Comparison of ENCODE assay signal across 8 mouse cellular contexts in the genomic region with DNA sequence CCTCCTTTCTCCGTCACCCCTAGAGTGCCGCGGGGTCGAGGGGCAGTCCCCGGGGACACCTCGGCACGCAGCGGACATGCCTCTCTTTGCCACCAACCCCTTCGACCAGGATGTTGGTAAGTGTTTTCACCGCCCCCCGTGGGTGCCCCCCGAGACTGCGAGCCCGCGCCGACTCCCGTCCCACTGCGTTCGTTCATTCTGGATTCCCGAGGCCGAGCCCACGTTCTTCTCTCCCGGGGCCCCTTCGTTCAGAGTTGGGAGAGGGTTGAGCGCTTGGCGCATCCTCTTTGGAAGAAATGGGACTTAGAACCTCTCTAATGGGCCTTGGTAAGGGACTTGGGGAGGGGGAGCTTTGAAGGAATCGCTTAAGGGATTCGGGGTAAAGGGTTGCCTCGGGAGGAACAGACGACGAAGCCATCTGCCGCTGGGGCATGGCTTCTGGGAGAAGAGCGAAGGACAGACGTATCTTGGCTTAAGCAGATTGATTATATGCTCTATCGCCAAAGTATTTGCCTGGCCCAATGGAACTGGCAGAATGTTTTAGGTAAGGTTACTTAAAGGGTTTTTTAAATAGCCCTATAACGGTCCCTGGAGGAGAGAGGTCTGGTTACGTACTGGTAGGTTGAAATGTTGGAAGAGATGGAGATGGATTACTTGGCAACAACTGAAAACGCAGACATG. TPM values are rescaled to one million over a fixed set of nuclear protein-coding genes. Genes with fewer than 3 reads are reported as not detected.
A peak's percentile ranks its signal among the peaks of the same experiment; 100 is the strongest.
DNase-seq lines count a peak whose midpoint lies in the region; ATAC-seq and TF ChIP-seq lines count a peak whose summit lies in the region.

No protein-coding gene starts in this region.

- H3K9ac ChIP-seq in hindbrain, embryonic 16.5 days (ENCODE audit: low read depth, low read length): peak overlapping the region; percentile 95

- intact Hi-C loops in left cerebral cortex, adult 2 months (cut with DNase I): loop anchor here (10.0 kb wide), 1 partner anchor 980 kb away; a partner anchor contains a TSS

- peak overlapping the region; percentile 71 for H3K4me2 ChIP-seq in hindbrain, embryonic 16.5 days (ENCODE audit: low read length)

- H3K9me3 ChIP-seq in hindbrain, embryonic 16.5 days (ENCODE audit: control insufficient read depth, low read length): no peaks in the 10 kb centered on the region
- no peaks in the 10 kb centered on the region for H3K9me3 ChIP-seq in midbrain, embryonic 10.5 days (replicated peaks)

- H3K4me3 ChIP-seq in left cerebral cortex, adult 2 months: peak overlapping the region; percentile 71
- H3K4me3 ChIP-seq in hindbrain, embryonic 16.5 days (ENCODE audit: low read length): peak overlapping the region; percentile 93
- peak overlapping the region; percentile 86 for H3K4me3 ChIP-seq in midbrain, embryonic 10.5 days

- DNase-seq in left cerebral cortex, adult 2 months (ENCODE audit: extremely low spot score in 1 of 2, low spot score in 2 of 2): peak in 1 of 2 experiments; percentile 18
- DNase-seq in left cerebral cortex, adult 8-10 months (ENCODE audit: low spot score in 2 of 2): no peak
- DNase-seq in c-Kit-positive CD71-positive TER-119-positive erythroid progenitor cells, embryonic 14.5 days (ENCODE audit: low spot score): peak; percentile 42
- no peak for DNase-seq in midbrain, embryonic 10.5 days (ENCODE audit: low spot score)
- no peak for DNase-seq in testis, postnatal 10 days (ENCODE audit: low spot score)
- no peak for DNase-seq in spleen, postnatal 10 days (ENCODE audit: low spot score in 2 of 2)
- no peak for DNase-seq in gastrocnemius, adult 8-10 months (ENCODE audit: low spot score in 2 of 2)

- no peaks in the 10 kb centered on the region for H3K27me3 ChIP-seq in hindbrain, embryonic 16.5 days (replicated peaks; ENCODE audit: control insufficient read depth, insufficient read depth, low read length)
- H3K27me3 ChIP-seq in midbrain, embryonic 10.5 days (ENCODE audit: low read depth, poor library complexity, severe bottlenecking): no peaks in the 10 kb centered on the region

- H3K27ac ChIP-seq in left cerebral cortex, adult 2 months: peak overlapping the region; percentile 100
- peak overlapping the region; percentile 99 for H3K27ac ChIP-seq in hindbrain, embryonic 16.5 days (ENCODE audit: low read depth, low read length)
- peak overlapping the region; percentile 100 for H3K27ac ChIP-seq in midbrain, embryonic 10.5 days (replicated peaks)

- peaks cover 20% of the 10 kb centered on the region for H3K4me1 ChIP-seq in hindbrain, embryonic 16.5 days (ENCODE audit: control insufficient read depth, insufficient read depth, low read depth, low read length)
- peaks cover 26% of the 10 kb centered on the region for H3K4me1 ChIP-seq in midbrain, embryonic 10.5 days

- no peaks in the 10 kb centered on the region for H3K36me3 ChIP-seq in hindbrain, embryonic 16.5 days (ENCODE audit: control insufficient read depth, insufficient read depth, low read length)
- peaks cover 5% of the 10 kb centered on the region; the same call in 1 of the 2 replicates for H3K36me3 ChIP-seq in midbrain, embryonic 10.5 days

- under 1% methylated on average over 34 of the region's 38 CpGs for WGBS in hindbrain, embryonic 16.5 days
- under 1% methylated on average over 38 of the region's 38 CpGs for WGBS in midbrain, embryonic 10.5 days

- no peak for ATAC-seq in hindbrain, embryonic 16.5 days

- TF ChIP-seq CTCF in left cerebral cortex, adult 2 months (IDR thresholded peaks at IDR 0.05): no peak

RNA-seq across cellular contexts. Expression of a gene that starts 0.5 kb away (rescaled TPM):
- total RNA-seq in left cerebral cortex, adult 2 months (2021): 10 to 100 TPM; 89.8 to 98.7 TPM
- 10 to 100 TPM; 86.1 to 97.0 (median 91.2) TPM for total RNA-seq in left cerebral cortex, adult 8-10 months (2022)
- polyA plus RNA-seq in hindbrain, embryonic 16.5 days (2015; fragmentation: Nextera tagmentation; extraction: Ambion mirVana): 129 and 141 TPM in 2 replicates
- polyA plus RNA-seq in midbrain, embryonic 10.5 days (2016; fragmentation: Nextera tagmentation; extraction: Ambion mirVana): 96.4 and 99.0 TPM in 2 replicates
- 10 to 100 TPM; 17.7 to 21.8 (median 19.9) TPM for total RNA-seq in gastrocnemius, adult 8-10 months (2022)

RNA-seq across cellular contexts. Expression of a gene that starts 18.4 kb away (rescaled TPM):
- total RNA-seq in left cerebral cortex, adult 2 months (2021): 10 to 100 TPM; 14.6 to 17.0 TPM
- total RNA-seq in left cerebral cortex, adult 8-10 months (2022): 10 to 100 TPM; 14.2 to 20.5 (median 17.0) TPM
- 78.3 and 84.2 TPM in 2 replicates for polyA plus RNA-seq in hindbrain, embryonic 16.5 days (2015; fragmentation: Nextera tagmentation; extraction: Ambion mirVana)
- 42.7 and 50.0 TPM in 2 replicates for polyA plus RNA-seq in midbrain, embryonic 10.5 days (2016; fragmentation: Nextera tagmentation; extraction: Ambion mirVana)
- 10 to 100 TPM; 53.0 to 75.7 (median 62.0) TPM for total RNA-seq in gastrocnemius, adult 8-10 months (2022)
